Mouse (Mus musculus) spleen, adult 2 months (tissue): ENCODE data around the gene OR5BS1P. TPM values are rescaled to one million over a fixed set of nuclear protein-coding genes. Genes with fewer than 3 reads are reported as not detected.
"Not testable (repeated sequence)": the region's sequence is repeated elsewhere in the genome, so short reads cannot be mapped to it uniquely, and the experiment has no call there.

Experiments used
- DNase-seq, 2 experiments: peaks; one replicate each; pipeline versions ENCODE4 v3.0.0 to v3.0.0-alpha.2; 2012 to 2021; ENCODE audit warnings: low spot score in 2 of 2, low read depth in 1 of 2
- H3K27ac ChIP-seq: fragments of 200-500 bp; 2 replicates; pipeline ENCODE4 v1.5.1; 2012; ENCODE audit warnings: low read length, inconsistent platforms; ENCODE audit not compliant: insufficient read depth
- H3K27me3 ChIP-seq: fragments of 200-500 bp; 2 replicates; pipeline ENCODE4 v1.6.1; 2012; ENCODE audit warnings: mild to moderate bottlenecking, moderate library complexity, low read length, inconsistent platforms; ENCODE audit not compliant: control insufficient read depth, insufficient read depth
- H3K36me3 ChIP-seq: fragments of 200-500 bp; 2 replicates; pipeline ENCODE4 v1.6.1; 2012; ENCODE audit warnings: mild to moderate bottlenecking, low read length, inconsistent platforms; ENCODE audit not compliant: control insufficient read depth, insufficient read depth
- H3K4me1 ChIP-seq: fragments of 200-500 bp; 2 replicates; pipeline ENCODE4 v1.6.1; 2011; ENCODE audit warnings: inconsistent platforms; ENCODE audit not compliant: control insufficient read depth, insufficient read depth, insufficient read length
- H3K4me3 ChIP-seq: fragments of 200-500 bp; 2 replicates; pipeline ENCODE4 v1.5.1; 2011; ENCODE audit warnings: mild to moderate bottlenecking, inconsistent platforms; ENCODE audit not compliant: insufficient read depth, insufficient read length; ENCODE audit errors: extremely low read depth
- CTCF ChIP-seq: fragments of 200-500 bp; IDR thresholded peaks from 2 replicates; pipeline ENCODE4 v1.5.1; 2011; ENCODE audit warnings: mild to moderate bottlenecking, inconsistent platforms; ENCODE audit not compliant: insufficient read depth, insufficient read length, insufficient replicate concordance; ENCODE audit errors: extremely low read depth
- POLR2A ChIP-seq: fragments of 200-500 bp; IDR thresholded peaks from 2 replicates; pipeline ENCODE4 v1.6.1; 2011; ENCODE audit warnings: low read depth, low read length, inconsistent platforms
- WGBS: fragments of 180-500 bp; shearing (Covaris S2); methylation state at CpG from one replicate; pipeline ENCODE4 v1.1.7; 2018; 5-methylcytosine and 5-hydroxymethylcytosine counted together
- polyA plus RNA-seq: library from polyadenylated mRNA; depleted of rRNA; stranded (reverse); fragments of >200 nt; gene quantifications from 2 replicates; pipeline ENCODE4 v1.2.3, GENCODE M21; 2012; rRNA removed

OR5BS1P gene
- not detected in 2 replicates for polyA plus RNA-seq

- H3K36me3 ChIP-seq, result no peaks in the 10 kb centered on the region
- H3K4me3 ChIP-seq, result no peak within 1 kb of the TSS
- no peaks in the 10 kb centered on the region for H3K27me3 ChIP-seq
- H3K27ac ChIP-seq, result no peak within 1 kb of the TSS
- H3K4me1 ChIP-seq, result no peaks in the 10 kb centered on the region
- WGBS, result 92% methylated on average over 4 of the region's 4 CpGs
- DNase-seq, result no peak
- TF ChIP-seq CTCF, result no peak
- TF ChIP-seq POLR2A, result no peak
These were observed at the start of gene OR5BS1P for GRCm38 (mm10) chr15:98469596-98469995. Gene OR5BS1P, plus strand, starts transcription at chr15:98469896.

GRCm38 (mm10) chr15:98420897-98421296 lies 48.8 kb upstream of the OR5BS1P start:
- Histone ChIP-seq H3K27me3 (no peaks in the 10 kb centered on the region), H3K4me1 (no peaks in the 10 kb centered on the region), H3K27ac (no peak overlapping the region), H3K4me3 (no peak overlapping the region), H3K36me3 (no peaks in the 10 kb centered on the region)
- 72% methylated on average over 4 of the region's 4 CpGs for WGBS
- DNase-seq, result no peak
- TF ChIP-seq POLR2A (no peak), CTCF (no peak)

- Histone ChIP-seq H3K27ac (no peak overlapping the region), H3K36me3 (no peaks in the 10 kb centered on the region), H3K27me3 (no peaks in the 10 kb centered on the region), H3K4me3 (no peak overlapping the region), H3K4me1 (no peaks in the 10 kb centered on the region)
- no peak for DNase-seq
- 68% methylated on average over 14 of the region's 14 CpGs for WGBS
- TF ChIP-seq CTCF, result no peak
- no peak for TF ChIP-seq POLR2A
These were observed 45.4 kb upstream of the OR5BS1P start for GRCm38 (mm10) chr15:98424326-98424725.

GRCm38 (mm10) chr15:98424753-98425152 lies 44.9 kb upstream of the OR5BS1P start:
- no peaks in the 10 kb centered on the region for H3K36me3 ChIP-seq
- H3K4me1 ChIP-seq, result no peaks in the 10 kb centered on the region
- no peak overlapping the region for H3K27ac ChIP-seq
- no peaks in the 10 kb centered on the region for H3K27me3 ChIP-seq
- TF ChIP-seq CTCF (no peak), POLR2A (no peak)
- no peak for DNase-seq
- no peak overlapping the region for H3K4me3 ChIP-seq
- WGBS, result 46% methylated on average over 6 of the region's 6 CpGs

GRCm38 (mm10) chr15:98425188-98425587 lies 44.5 kb upstream of the OR5BS1P start:
- Histone ChIP-seq H3K36me3 (no peaks in the 10 kb centered on the region), H3K4me3 (no peak overlapping the region), H3K4me1 (no peaks in the 10 kb centered on the region), H3K27ac (no peak overlapping the region), H3K27me3 (no peaks in the 10 kb centered on the region)
- WGBS, result 84% methylated on average over 7 of the region's 7 CpGs
- TF ChIP-seq CTCF (no peak), POLR2A (no peak)
- DNase-seq, result no peak

GRCm38 (mm10) chr15:98430925-98431324 lies 38.8 kb upstream of the OR5BS1P start, which contains the start of gene Olfr282:
Gene Olfr282, plus strand, starts transcription at chr15:98431225.
- H3K36me3 ChIP-seq, H3K4me1 ChIP-seq, DNase-seq, H3K4me3 ChIP-seq, H3K27me3 ChIP-seq, H3K27ac ChIP-seq: not testable (repeated sequence)
- WGBS, result 85% methylated on average over 5 of the region's 5 CpGs

GRCm38 (mm10) chr15:98444561-98444960 lies 25.1 kb upstream of the OR5BS1P start:
- TF ChIP-seq CTCF (no peak), POLR2A (no peak)
- no peak overlapping the region for H3K27ac ChIP-seq
- H3K4me3 ChIP-seq, result no peak overlapping the region
- WGBS, result 83% methylated on average over 3 of the region's 3 CpGs
- no peak for DNase-seq
- no peaks in the 10 kb centered on the region for H3K4me1 ChIP-seq
- H3K27me3 ChIP-seq, result no peaks in the 10 kb centered on the region
- H3K36me3 ChIP-seq, result no peaks in the 10 kb centered on the region
